Mouse (Mus musculus) cortical plate, adult 2 months (tissue): ENCODE measurements at regions not wholly inside any gene's neighbourhood (a gene's known extent, or its start where the extent isn't known, plus 50 kb on each side); places are given as distances from the start of the nearest gene placed in this dataset.

Source experiments
- CTCF ChIP-seq: fragments of 200-500 bp; IDR thresholded peaks from 2 replicates; pipeline ENCODE4 v1.5.1; 2011; ENCODE audit warnings: mild to moderate bottlenecking, control low read depth, low read length; ENCODE audit not compliant: insufficient read depth; ENCODE audit errors: extremely low read depth
- POLR2A ChIP-seq: fragments of 200-500 bp; IDR thresholded peaks from 2 replicates; pipeline ENCODE4 v1.6.1; 2011; ENCODE audit warnings: mild to moderate bottlenecking, low read length, control low read depth; ENCODE audit not compliant: insufficient read depth; ENCODE audit errors: extremely low read depth

GRCm38 (mm10) chrX:93915548-93915947 is 52.9 kb upstream of the AU015836 start:
- TF ChIP-seq CTCF (no peak), POLR2A (no peak)
